Mouse (Mus musculus): ENCODE measurements around the gene Pou2f3.

The Pou2f3 gene

DNA sequence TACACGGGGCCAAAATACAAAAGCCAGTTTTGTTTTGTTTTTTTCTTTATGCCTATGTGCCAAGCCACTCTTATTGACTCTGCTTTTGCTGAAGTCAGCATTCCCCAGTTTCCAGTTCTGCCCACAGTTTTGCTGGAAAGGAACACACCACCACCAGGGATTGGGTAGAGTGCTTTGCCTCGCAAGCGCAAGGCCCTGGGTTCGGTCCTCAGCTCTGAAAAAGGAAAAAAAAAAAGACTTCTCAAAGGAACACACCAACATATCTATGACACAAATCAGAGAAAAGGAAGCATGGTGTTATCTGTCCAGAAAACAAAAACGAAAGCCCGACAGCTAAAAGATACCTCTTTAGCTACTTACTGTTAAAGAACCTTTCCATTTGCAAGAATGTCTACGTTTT, 101.0 kb downstream of the Pou2f3 start:
- DNase-seq (ENCODE audit: low spot score in 2 of 2) = no peak

GRCm38 (mm10) chr9:43108721-43109120, 101.4 kb downstream of the Pou2f3 start:
- DNase-seq (ENCODE audit: low spot score in 2 of 2) = no peak

DNA sequence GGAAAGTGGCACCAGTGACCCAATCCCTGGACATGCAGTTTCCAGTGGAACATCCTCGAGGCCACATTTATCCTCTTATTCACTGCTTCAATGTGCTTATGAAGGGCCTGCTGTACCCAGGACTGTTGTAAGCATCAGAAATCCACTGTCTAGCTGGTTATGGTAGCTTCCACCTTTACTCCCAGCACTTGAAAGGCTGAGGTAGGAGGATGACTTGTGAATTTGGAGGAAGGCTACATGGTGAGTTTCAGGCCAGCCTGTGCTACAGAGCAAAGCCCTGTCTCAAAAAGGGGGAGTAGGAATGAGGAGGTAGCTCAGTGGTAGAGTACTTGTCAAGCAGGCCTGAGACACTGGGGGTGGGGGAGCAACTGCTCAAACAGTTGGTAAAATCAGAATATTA, 102.1 kb downstream of the Pou2f3 start:
- DNase-seq (ENCODE audit: low spot score in 2 of 2) = no peak

- no peak for DNase-seq (ENCODE audit: low spot score in 2 of 2)
Measured at GRCm38 (mm10) chr9:43107555-43107954, 102.6 kb downstream of the Pou2f3 start.

GRCm38 (mm10) chr9:43107187-43107517, 103.0 kb downstream of the Pou2f3 start, which contains the start of gene Arhgef12:
Gene Arhgef12, minus strand, starts transcription at chr9:43107239.
- peak in 1 of 2 experiments; percentile 39 for DNase-seq (ENCODE audit: low spot score in 2 of 2)

DNA sequence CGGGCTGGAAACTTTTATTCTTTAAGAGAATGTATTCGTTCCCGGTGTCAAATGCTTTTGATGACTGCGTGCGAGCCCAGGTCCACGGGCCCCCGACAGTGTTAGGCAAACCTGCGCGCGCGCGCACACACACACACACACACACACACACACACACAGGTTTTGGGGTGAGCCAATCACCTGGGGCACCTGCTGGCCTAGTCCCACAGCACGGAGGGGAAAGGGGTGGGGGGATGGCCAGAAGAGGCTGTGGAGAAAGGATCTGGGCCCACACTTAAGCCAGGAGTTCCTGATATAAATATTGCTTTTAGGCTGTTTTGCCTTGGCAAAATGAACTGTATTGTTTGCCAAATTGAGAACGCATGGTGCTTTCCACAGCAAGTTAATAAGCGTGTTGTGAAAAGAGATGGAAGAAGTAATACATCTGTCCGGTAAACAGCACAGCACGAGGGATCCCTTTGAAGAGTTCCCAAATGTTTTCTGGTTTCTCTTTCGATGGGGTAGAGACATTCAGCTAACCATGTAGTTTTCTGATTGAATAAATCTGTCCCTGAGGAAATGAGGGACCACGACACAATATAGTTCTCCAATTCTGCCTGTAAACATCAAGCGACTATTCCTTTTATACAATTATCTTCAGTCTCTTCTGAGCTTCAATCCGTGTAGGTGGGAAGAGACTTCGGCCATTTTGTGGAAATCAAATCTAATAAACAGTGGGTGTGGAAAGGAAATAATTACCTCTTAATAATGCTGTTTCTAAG, 103.6 kb downstream of the Pou2f3 start:
- DNase-seq (ENCODE audit: low spot score in 2 of 2) = peak in 1 of 2 experiments; percentile 41

GRCm38 (mm10) chr9:43105664-43106361, 104.4 kb downstream of the Pou2f3 start:
- DNase-seq (ENCODE audit: low spot score in 2 of 2) = peak; percentile 92 to 93

DNA sequence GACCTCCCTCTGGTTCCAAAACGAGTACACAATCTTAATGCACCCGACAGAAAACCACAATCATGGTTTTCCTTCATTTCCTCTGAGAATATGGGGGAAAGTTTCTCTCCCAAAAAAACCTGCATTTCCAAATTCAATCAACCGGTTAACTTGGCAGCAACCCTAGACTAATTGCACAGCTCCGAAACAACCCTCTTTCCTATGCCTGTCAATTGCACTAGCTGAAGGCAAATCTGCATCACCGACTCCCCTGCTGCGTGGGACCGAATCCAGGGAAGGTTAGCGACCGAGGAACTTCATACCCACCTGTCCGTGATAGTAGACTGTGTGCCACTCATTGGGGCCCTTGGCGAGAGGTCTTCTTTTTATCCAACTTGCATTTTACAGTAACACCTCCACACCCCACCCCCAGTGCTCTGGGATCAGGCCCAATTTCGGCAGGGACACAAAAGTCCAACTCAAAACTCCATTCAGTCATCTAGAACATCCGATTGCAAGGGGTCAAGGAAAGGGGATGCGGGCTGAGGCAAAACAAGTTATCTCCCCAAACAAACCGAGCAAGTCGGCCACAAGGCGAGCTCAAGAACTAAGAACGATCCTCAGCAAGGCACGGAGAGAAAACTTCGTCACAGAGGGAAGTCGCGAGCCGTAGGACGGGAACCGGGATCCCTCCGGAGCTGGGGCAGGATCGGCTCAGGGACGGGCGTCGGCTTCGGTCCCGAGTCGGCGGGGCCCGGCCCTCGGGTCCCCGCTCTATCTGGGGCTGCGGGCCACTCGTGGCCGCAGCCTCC, 105.1 kb downstream of the Pou2f3 start:
- DNase-seq (ENCODE audit: low spot score in 2 of 2) = no peak

DNA sequence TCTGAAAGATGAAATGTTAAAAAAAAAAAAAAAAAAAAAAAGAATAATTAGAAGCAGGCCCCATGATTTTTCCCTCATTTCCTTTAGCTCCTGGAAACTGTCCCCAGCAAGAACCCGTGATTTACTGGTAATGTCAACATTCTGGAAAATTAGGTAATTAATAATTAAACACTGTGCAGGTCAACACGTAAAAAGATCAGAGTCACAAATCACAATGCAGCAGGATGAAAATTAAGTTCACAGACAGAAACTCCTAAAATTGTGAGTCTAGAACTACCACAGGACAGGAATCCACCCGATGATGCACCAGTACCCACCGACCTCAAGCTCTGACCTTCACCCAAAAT, 105.7 kb downstream of the Pou2f3 start:
- no peak for DNase-seq (ENCODE audit: low spot score in 2 of 2)

GRCm38 (mm10) chr9:43103675-43104299, 106.4 kb downstream of the Pou2f3 start:
- no peak for DNase-seq (ENCODE audit: low spot score in 2 of 2)

GRCm38 (mm10) chr9:43102931-43103330, 107.2 kb downstream of the Pou2f3 start:
- no peak for DNase-seq (ENCODE audit: low spot score in 2 of 2)

- DNase-seq (ENCODE audit: low spot score in 2 of 2) = no peak
Measured at GRCm38 (mm10) chr9:43101936-43102595, 108.1 kb downstream of the Pou2f3 start.

GRCm38 (mm10) chr9:43098922-43099321, 111.2 kb downstream of the Pou2f3 start:
- no peak for DNase-seq (ENCODE audit: low spot score in 2 of 2)

GRCm38 (mm10) chr9:43097801-43098557, 112.2 kb downstream of the Pou2f3 start:
- no peak for DNase-seq (ENCODE audit: low spot score in 2 of 2)

- no peak for DNase-seq (ENCODE audit: low spot score in 2 of 2)
Measured at GRCm38 (mm10) chr9:43096337-43096736, 113.8 kb downstream of the Pou2f3 start.

- no peak for DNase-seq (ENCODE audit: low spot score in 2 of 2)
Measured at GRCm38 (mm10) chr9:43094828-43095227, 115.3 kb downstream of the Pou2f3 start.

- no peak for DNase-seq (ENCODE audit: low spot score in 2 of 2)
Measured at GRCm38 (mm10) chr9:43093803-43094202, 116.4 kb downstream of the Pou2f3 start.

DNA sequence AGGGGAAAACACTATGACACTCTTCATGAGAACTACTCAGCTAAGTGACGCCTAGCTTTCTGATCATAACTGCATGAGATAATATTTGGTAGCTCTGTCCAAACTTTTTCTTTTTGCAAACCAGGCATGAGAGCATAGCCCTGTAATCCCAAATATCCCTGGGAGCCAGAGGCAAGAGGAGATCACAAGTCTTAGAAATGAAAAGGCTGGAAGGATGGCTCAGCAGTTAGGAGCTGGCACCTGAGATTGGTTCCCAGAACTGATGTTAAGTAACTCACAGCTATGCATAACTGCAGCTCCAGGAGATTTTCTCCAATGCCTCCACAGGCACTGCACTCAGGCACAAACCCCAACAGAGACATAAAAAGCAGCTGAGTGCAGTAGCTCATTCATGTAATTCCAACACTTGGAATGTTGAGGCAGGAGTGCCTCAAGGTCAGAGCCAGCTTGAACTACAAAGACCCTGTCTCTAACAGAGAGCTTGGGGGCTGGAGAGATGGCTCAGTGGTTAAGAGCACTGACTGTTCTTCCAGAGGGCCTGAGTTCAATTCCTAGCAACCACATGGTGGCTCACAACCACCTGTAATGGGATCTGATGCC, 124.4 kb downstream of the Pou2f3 start:
- no peak for DNase-seq (ENCODE audit: low spot score in 2 of 2)

- DNase-seq (ENCODE audit: low spot score in 2 of 2) = no peak
Measured at GRCm38 (mm10) chr9:43084496-43085362, 125.4 kb downstream of the Pou2f3 start.
